12 mouse cellular contexts compared by ENCODE assay signal in genomic region chr4:142068899-142069812, GRCm38 (mm10). TPM values are rescaled to one million over a fixed set of nuclear protein-coding genes. Genes with fewer than 3 reads are reported as not detected.
DNase-seq lines count a peak whose midpoint lies in the region; ATAC-seq and TF ChIP-seq lines count a peak whose summit lies in the region.
"Had no signal": no experiment of that assay in that cellular context is flagged by ENCODE, and none has a peak within 500 bp of the region (broad histone marks: within the 10 kb centered on the region; RNA-seq: fewer than 3 reads in every experiment).

No protein-coding gene starts in this region.

- peaks cover 8% of the 10 kb centered on the region; the same call in 1 of the 2 replicates for H3K27me3 ChIP-seq in hindbrain, embryonic 11.5 days (ENCODE audit: control insufficient read depth, insufficient read depth, low read length)
- peaks cover 34% of the 10 kb centered on the region for H3K27me3 ChIP-seq in hindbrain, embryonic 12.5 days
- no peaks in the 10 kb centered on the region for H3K27me3 ChIP-seq in ES-Bruce4 (ENCODE audit: control insufficient read depth, insufficient read depth, low read length, poor library complexity, severe bottlenecking)
- no peaks in the 10 kb centered on the region; the same call in none of the 2 replicates for H3K27me3 ChIP-seq in liver, embryonic 16.5 days (ENCODE audit: control insufficient read depth, insufficient read depth, low read depth, low read length)

- no peak for TF ChIP-seq CTCF in ES-Bruce4 (IDR thresholded peaks at IDR 0.05; ENCODE audit: low read depth, low read length)
- no peak for TF ChIP-seq CTCF in brain, embryonic 14.5 days (IDR thresholded peaks at IDR 0.05; ENCODE audit: borderline replicate concordance, extremely low read depth, insufficient read depth, insufficient read length)

- H3K9ac ChIP-seq in hindbrain, embryonic 11.5 days (ENCODE audit: low read depth, low read length) = no peak overlapping the region
- H3K9ac ChIP-seq in hindbrain, embryonic 12.5 days = no peak overlapping the region
- H3K9ac ChIP-seq in ES-Bruce4 (ENCODE audit: low read depth, poor library complexity, severe bottlenecking) = peak overlapping the region; percentile 49
- peak overlapping the region; percentile 27; the same call in 1 of the 2 replicates for H3K9ac ChIP-seq in liver, embryonic 16.5 days (ENCODE audit: low read depth, low read length)
- H3K9ac ChIP-seq: hindbrain, embryonic 13.5 days had no signal

- WGBS in hindbrain, embryonic 11.5 days = 23% methylated on average over 18 of the region's 18 CpGs
- WGBS in hindbrain, embryonic 12.5 days = 26% methylated on average over 18 of the region's 18 CpGs
- WGBS in liver, embryonic 16.5 days (ENCODE audit: insufficient replicate concordance) = 50% methylated on average over 18 of the region's 18 CpGs

- ATAC-seq in hindbrain, embryonic 11.5 days (ENCODE audit: low FRiP score) = 0 out of 2 replicates have a peak, but pooled peaks have one; percentile 33
- ATAC-seq in hindbrain, embryonic 12.5 days (ENCODE audit: low FRiP score) = no peak
- ATAC-seq in liver, embryonic 16.5 days (ENCODE audit: low read depth) = peak; percentile 30; the same call in 1 of the 2 replicates
- ATAC-seq in erythroid progenitor cell, adult 5-6 weeks (replicated peaks; ENCODE audit: low FRiP score, poor library complexity, severe bottlenecking) = no peak
- ATAC-seq: activated CD4-positive, CD25-positive, alpha-beta regulatory T cell, adult 4 months had no signal

- TF ChIP-seq EP300 in ES-Bruce4 (IDR thresholded peaks at IDR 0.05; ENCODE audit: insufficient read depth, low read depth, low read length) = peak; percentile 88

- H3K27ac ChIP-seq in hindbrain, embryonic 11.5 days (ENCODE audit: low read depth, low read length) = no peak overlapping the region
- no peak overlapping the region for H3K27ac ChIP-seq in hindbrain, embryonic 12.5 days
- H3K27ac ChIP-seq in ES-Bruce4 (ENCODE audit: insufficient read depth, low read length) = peak overlapping the region; percentile 98
- H3K27ac ChIP-seq in liver, embryonic 16.5 days (ENCODE audit: low read length) = peak overlapping the region; percentile 68
- H3K27ac ChIP-seq: hindbrain, embryonic 13.5 days had no signal

- no peak overlapping the region for H3K4me2 ChIP-seq in hindbrain, embryonic 11.5 days (replicated peaks; ENCODE audit: low read depth, low read length)
- no peak overlapping the region for H3K4me2 ChIP-seq in hindbrain, embryonic 12.5 days (replicated peaks)
- H3K4me2 ChIP-seq in liver, embryonic 16.5 days (ENCODE audit: low read depth, low read length) = no peak overlapping the region
- H3K4me2 ChIP-seq: hindbrain, embryonic 13.5 days had no signal

- no peak for TF ChIP-seq POLR2A in ES-Bruce4 (IDR thresholded peaks at IDR 0.05; ENCODE audit: insufficient read depth, low read length)
- TF ChIP-seq POLR2A in brain, embryonic 14.5 days (IDR thresholded peaks at IDR 0.05; ENCODE audit: borderline replicate concordance, extremely low read depth, insufficient read depth, insufficient read length, poor library complexity, severe bottlenecking) = no peak

- no peak overlapping the region for H3K4me3 ChIP-seq in hindbrain, embryonic 11.5 days (ENCODE audit: low read depth, low read length)
- H3K4me3 ChIP-seq in hindbrain, embryonic 12.5 days = no peak overlapping the region
- peak overlapping the region; percentile 22 for H3K4me3 ChIP-seq in ES-Bruce4 (ENCODE audit: low read depth, low read length)
- H3K4me3 ChIP-seq in liver, embryonic 16.5 days (ENCODE audit: low read depth, low read length) = no peak overlapping the region
- H3K4me3 ChIP-seq: hindbrain, embryonic 13.5 days; myocyte had no signal

- H3K36me3 ChIP-seq in hindbrain, embryonic 11.5 days (ENCODE audit: control insufficient read depth, insufficient read depth, low read length) = no peaks in the 10 kb centered on the region
- no peaks in the 10 kb centered on the region for H3K36me3 ChIP-seq in hindbrain, embryonic 12.5 days
- no peaks in the 10 kb centered on the region for H3K36me3 ChIP-seq in ES-Bruce4 (ENCODE audit: control insufficient read depth, insufficient read depth, low read length, poor library complexity, severe bottlenecking)
- no peaks in the 10 kb centered on the region for H3K36me3 ChIP-seq in liver, embryonic 16.5 days (ENCODE audit: control insufficient read depth, insufficient read depth)
- H3K36me3 ChIP-seq: hindbrain, embryonic 13.5 days had no signal

- DNase-seq in hindbrain, embryonic 11.5 days (ENCODE audit: low spot score) = no peak
- DNase-seq in brain, embryonic 14.5 days (ENCODE audit: low read depth) = peak; percentile 19
- no peak for DNase-seq in adrenal gland, postnatal 4 days (ENCODE audit: low spot score in 2 of 2)
- DNase-seq: gastrocnemius, postnatal 36 days; lung, postnatal 4 days had no signal

- no peaks in the 10 kb centered on the region for H3K9me3 ChIP-seq in hindbrain, embryonic 11.5 days (ENCODE audit: control insufficient read depth, low read length)
- H3K9me3 ChIP-seq in hindbrain, embryonic 12.5 days (replicated peaks) = no peaks in the 10 kb centered on the region
- no peaks in the 10 kb centered on the region for H3K9me3 ChIP-seq in ES-Bruce4 (replicated peaks; ENCODE audit: control insufficient read depth, insufficient read depth, low read length, poor library complexity, severe bottlenecking)
- H3K9me3 ChIP-seq in liver, embryonic 16.5 days (replicated peaks; ENCODE audit: control insufficient read depth, low read length) = no peaks in the 10 kb centered on the region
- H3K9me3 ChIP-seq: hindbrain, embryonic 13.5 days had no signal

- H3K4me1 ChIP-seq in hindbrain, embryonic 11.5 days (replicated peaks; ENCODE audit: control insufficient read depth, insufficient read depth, low read length) = 0 out of 2 replicates have a peak, but pooled peaks cover 2% of the 10 kb centered on the region
- peaks cover 23% of the 10 kb centered on the region for H3K4me1 ChIP-seq in hindbrain, embryonic 12.5 days
- peaks cover 27% of the 10 kb centered on the region for H3K4me1 ChIP-seq in ES-Bruce4 (ENCODE audit: control insufficient read depth, insufficient read depth, low read length)
- H3K4me1 ChIP-seq in liver, embryonic 16.5 days (ENCODE audit: control insufficient read depth, low read depth, low read length) = peaks cover 33% of the 10 kb centered on the region

RNA-seq across cellular contexts. Expression of gene Tmem51, which starts 14.9 kb away (rescaled TPM):
- polyA plus RNA-seq in hindbrain, embryonic 11.5 days (2014; fragmentation: Nextera tagmentation; extraction: Ambion mirVana) = 7.3 and 8.1 TPM in 2 replicates
- 7.1 and 8.7 TPM in 2 replicates for polyA plus RNA-seq in hindbrain, embryonic 12.5 days (2016; fragmentation: Nextera tagmentation; extraction: Ambion mirVana)
- 16.8 and 18.9 TPM in 2 replicates for polyA plus RNA-seq in ES-Bruce4 (2011; ENCODE audit: insufficient read depth, insufficient read length, low read depth, missing spikeins)
- 4.9 and 6.1 TPM in 2 replicates for polyA plus RNA-seq in brain, embryonic 14.5 days (2012; rRNA removed)
- 15.7 and 18.6 TPM in 2 replicates for polyA plus RNA-seq in liver, embryonic 16.5 days (2015; fragmentation: Nextera tagmentation; extraction: Ambion mirVana)
- total RNA-seq in adrenal gland, postnatal 4 days (2021) = 10 to 100 TPM in 1 of 2 experiments, 1 to 10 TPM in 1; 7.8 to 11.3 TPM
- 1.8 TPM in 1 of 2 replicates, not detected in the other for total RNA-seq in erythroid progenitor cell, adult 5-6 weeks (2015; ENCODE audit: low replicate concordance)
- 1.2 and 1.4 TPM in 2 replicates for total RNA-seq in erythroid progenitor cell, adult 5-6 weeks (2017; ENCODE audit: low replicate concordance)
- polyA plus RNA-seq: myocyte had no signal

RNA-seq across cellular contexts. Expression of gene Fhad1, which starts 54.3 kb away (rescaled TPM):
- 3.5 and 4.0 TPM in 2 replicates for polyA plus RNA-seq in hindbrain, embryonic 11.5 days (2014; fragmentation: Nextera tagmentation; extraction: Ambion mirVana)
- polyA plus RNA-seq in hindbrain, embryonic 12.5 days (2016; fragmentation: Nextera tagmentation; extraction: Ambion mirVana) = 5.2 and 6.2 TPM in 2 replicates
- polyA plus RNA-seq in ES-Bruce4 (2011; ENCODE audit: insufficient read depth, insufficient read length, low read depth, missing spikeins) = 1.5 and 2.1 TPM in 2 replicates
- polyA plus RNA-seq in brain, embryonic 14.5 days (2012; rRNA removed) = 1.3 and 3.1 TPM in 2 replicates
- 0.02 TPM in 1 of 2 replicates, not detected in the other for polyA plus RNA-seq in liver, embryonic 16.5 days (2015; fragmentation: Nextera tagmentation; extraction: Ambion mirVana)
- 1 to 10 TPM; 1.4 to 2.0 TPM for total RNA-seq in adrenal gland, postnatal 4 days (2021)
- not detected in 2 replicates for total RNA-seq in erythroid progenitor cell, adult 5-6 weeks (2015; ENCODE audit: low replicate concordance)
- not detected in 2 replicates for total RNA-seq in erythroid progenitor cell, adult 5-6 weeks (2017; ENCODE audit: low replicate concordance)

Comparison
In these comparisons a context has a peak if more than half of its experiments do, and no peak if none do; other contexts are left out.
1. ATAC-seq: peak in hindbrain, embryonic 11.5 days (single experiment) and liver, embryonic 16.5 days (single experiment); none in hindbrain, embryonic 12.5 days (single experiment) and erythroid progenitor cell, adult 5-6 weeks (single experiment).
2. H3K27ac ChIP-seq: peak in ES-Bruce4 (single experiment) and liver, embryonic 16.5 days (single experiment); none in hindbrain, embryonic 11.5 days (single experiment) and hindbrain, embryonic 12.5 days (single experiment).
3. H3K9ac ChIP-seq: peak in ES-Bruce4 (single experiment) and liver, embryonic 16.5 days (single experiment); none in hindbrain, embryonic 11.5 days (single experiment) and hindbrain, embryonic 12.5 days (single experiment).